Mouse (Mus musculus) heart, adult 9 months (tissue): Measurements from ENCODE around the gene Trim7.
"Not testable (repeated sequence)": the region's sequence is repeated elsewhere in the genome, so short reads cannot be mapped to it uniquely, and the experiment has no call there.

ENCODE experiments used
- DNase-seq, 2 experiments: peaks; one replicate each; pipeline ENCODE4 v3.0.0; 2022; ENCODE audit warnings: low spot score in 2 of 2

The Trim7 gene

DNA sequence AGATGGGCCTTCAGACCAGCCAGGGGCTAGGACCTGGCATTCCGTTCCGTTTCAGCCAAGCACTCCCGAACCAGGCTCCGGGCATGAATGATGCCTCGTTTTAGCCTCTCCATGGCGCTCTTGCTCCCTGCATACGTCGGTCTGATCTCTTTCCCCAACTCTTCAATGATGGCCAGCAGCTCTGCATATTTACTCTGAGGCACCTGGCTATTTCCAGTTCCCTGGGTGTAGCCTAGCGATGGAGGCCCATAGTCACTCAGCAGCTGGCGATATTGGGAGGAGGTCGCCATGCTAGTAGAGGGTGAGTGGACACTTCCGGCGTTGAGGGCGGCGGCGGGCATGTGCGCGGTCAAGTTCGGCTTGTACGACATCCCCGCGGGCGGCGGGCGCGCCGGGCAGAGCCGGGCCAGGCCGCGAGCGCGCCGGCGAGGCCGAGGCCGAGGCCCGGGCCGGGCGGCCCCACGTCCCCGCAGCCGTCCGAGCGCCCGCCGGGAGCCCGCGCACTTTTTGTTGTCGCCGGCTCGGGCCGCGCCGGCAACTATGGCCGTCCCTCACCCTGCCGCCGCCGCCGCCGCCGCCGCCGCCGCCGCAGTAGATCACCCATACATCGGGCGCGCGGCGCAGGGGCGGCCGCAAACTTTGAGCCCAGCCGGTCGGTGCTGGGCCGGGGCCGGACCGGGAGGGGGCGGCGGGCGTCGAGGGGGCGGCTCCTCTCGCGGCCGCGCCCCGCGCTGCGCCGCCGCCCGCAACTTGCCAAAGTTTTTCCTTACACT, at the start of gene Trim7, which contains the start of gene Gm12184:
Trim7 (plus strand) TSS at position 162 of the 773 bp plus-strand sequence.
Gm12184 (minus strand) TSS at position 677 of the 773 bp plus-strand sequence.
- peak in 1 of 2 experiments; percentile 28 for DNase-seq

- DNase-seq: no peak
Observed at GRCm38 (mm10) chr11:48776664-48777063, 49.3 kb upstream of the Trim7 start.

DNA sequence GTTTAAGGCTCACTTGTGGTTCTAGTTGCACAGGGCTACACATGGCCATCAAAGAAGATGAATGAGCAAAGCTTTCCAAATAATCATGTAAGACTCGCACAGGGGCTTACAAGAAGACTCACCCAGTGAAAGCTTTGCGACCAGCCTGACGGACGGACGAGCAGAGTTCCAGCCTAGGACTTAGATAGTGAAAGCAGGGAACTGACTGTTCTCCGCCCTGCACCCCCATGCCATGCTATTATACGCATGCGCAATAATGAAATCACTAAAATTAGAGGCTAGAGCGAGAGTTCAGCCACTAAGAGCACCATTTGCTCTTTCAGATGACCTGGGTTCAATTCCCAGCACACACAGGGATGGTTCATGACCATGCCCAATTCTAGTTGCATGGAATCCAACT, 48.6 kb upstream of the Trim7 start:
- no peak for DNase-seq

- no peak for DNase-seq
Observed at GRCm38 (mm10) chr11:48779450-48779849, 46.5 kb upstream of the Trim7 start.

- DNase-seq: no peak
Observed at GRCm38 (mm10) chr11:48782243-48782642, 43.7 kb upstream of the Trim7 start.

DNA sequence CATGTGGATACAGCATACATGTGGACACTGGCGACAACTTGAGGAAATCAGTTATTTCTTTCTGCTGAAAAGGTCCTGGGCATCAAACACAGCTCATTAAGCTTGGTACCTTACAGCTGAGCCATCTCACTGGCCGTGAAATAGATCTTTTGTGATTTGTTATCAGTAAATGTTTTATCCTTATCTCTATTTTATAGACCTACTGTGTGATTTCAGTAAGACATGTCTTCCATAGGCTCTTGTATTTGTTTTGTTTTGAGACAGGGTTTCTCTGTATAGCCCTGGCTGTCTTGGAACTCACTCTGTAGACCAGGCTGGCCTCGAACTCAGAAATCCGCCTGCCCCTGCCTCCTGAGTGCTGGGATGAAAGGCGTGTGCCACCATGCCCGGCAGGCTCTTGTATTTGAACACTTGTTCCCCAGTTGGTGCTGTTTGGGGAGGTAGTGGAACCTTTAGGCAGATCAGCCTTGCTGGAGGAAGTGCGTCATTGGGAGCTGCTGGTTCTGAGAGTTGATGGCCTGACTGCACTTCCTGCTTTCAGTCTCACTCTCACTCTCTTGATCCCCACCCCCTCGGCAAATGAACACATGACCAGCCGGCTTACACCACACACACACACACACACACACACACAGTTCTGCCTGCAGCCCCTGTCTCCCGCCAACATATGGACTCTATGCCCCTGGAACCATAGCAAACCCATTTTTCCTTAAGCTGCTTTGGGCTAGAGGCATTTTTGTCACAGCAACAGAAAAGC, 38.3 kb upstream of the Trim7 start:
- peak; percentile 53 to 66 for DNase-seq

DNA sequence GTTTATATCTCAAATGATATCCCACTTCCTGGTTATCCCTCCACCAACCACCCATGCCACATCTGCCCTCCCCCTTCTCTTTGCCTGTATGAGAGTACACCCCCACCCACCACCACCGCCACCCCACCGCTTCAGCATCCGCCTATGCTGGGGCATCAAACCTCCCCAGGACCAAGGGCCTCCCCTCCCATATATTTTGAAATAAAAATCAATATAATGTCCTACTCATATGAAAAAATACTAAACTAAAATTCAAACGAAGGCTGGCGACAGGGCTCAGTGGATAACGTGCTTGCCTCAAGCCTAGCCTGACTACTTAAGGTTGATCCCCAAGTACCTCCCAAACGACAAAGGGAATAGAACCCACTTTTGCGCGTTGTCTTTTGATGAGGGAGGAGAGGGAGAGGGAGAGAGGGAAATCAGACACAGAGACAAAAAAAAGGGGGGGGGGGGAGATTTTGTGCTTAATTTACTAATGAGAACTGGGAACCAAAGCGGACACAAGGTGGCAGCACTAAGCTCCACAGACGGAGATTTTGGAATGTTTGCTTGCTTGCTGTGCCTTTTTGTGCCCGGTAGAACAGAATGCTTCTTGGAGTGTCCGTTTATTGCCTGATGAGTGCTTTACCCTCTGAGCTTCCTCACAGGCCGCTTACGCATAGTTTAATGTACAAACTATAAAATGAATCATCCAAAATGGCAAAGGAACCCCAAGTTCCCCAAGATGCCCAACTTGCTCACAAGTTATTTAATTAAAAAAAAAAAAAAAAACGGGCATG, 37.4 kb upstream of the Trim7 start:
- DNase-seq: peak; percentile 65 to 83

- no peak for DNase-seq
Observed at GRCm38 (mm10) chr11:48789215-48789614, 36.7 kb upstream of the Trim7 start.

DNA sequence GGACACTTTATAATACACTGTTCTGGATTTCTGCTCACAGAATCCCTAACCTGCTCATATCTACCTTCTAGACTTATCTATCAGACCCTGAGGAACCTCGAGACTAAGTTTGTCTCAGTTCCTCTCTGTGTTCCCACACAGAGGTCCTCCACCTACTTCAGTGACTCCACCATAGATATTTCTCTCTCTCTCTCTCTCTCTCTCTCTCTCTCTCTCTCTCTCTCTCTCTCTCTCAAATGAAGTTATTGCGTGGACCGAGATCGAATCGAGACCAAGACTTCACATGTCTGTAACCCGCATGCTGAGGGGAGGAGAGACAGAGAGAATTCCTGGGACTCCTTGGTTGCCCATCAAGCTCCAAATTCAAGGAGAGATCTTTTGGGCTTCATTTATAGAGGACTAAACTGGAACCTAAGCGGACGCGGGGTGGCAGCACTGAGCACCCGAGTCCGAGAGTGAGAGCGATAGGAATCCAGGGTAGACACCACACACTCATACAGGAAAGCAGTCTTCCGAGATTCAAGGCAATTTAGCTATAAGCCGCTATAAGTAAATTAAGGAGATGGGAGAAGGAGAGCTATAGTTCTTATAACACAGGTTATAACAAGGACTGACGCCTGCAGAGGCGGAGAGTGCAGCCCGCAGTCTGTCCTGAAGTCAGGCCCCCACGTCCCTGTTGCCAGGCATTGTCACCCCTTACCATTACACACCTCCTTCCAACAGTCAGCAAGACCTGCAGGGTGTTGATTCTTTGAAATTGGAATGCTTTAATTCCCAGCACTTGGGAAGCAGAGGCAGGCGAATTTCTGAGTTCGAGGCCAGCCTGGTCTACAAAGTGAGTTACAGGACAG, 35.7 kb upstream of the Trim7 start:
- DNase-seq: peak; percentile 62 to 84

- DNase-seq: no peak
Observed at GRCm38 (mm10) chr11:48790946-48791345, 35.0 kb upstream of the Trim7 start.

GRCm38 (mm10) chr11:48791894-48792293, 34.0 kb upstream of the Trim7 start:
- not testable (repeated sequence) for DNase-seq

GRCm38 (mm10) chr11:48793184-48793583, 32.8 kb upstream of the Trim7 start:
- no peak for DNase-seq

DNA sequence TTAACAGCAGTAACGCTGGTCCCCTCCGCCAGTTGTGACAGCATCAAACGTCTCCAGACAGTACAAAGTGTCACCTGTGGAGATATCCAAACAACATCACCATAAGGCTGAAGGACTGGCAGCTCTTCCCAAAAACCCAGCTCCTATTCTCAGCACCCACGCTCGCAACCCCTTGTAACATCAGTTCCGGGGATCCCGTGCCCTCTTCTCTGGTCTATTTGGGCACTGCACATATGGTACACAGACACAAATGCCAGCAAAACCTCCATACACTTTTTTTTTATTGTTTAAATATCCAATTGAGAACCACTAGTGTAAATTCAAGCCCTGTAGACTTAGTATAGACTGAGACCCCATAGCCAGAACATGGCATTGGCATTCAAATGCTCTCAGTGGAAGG, 30.7 kb upstream of the Trim7 start:
- no peak for DNase-seq

- DNase-seq: no peak
Observed at GRCm38 (mm10) chr11:48796290-48796689, 29.6 kb upstream of the Trim7 start.

- no peak for DNase-seq
Observed at GRCm38 (mm10) chr11:48797287-48797686, 28.7 kb upstream of the Trim7 start.

DNA sequence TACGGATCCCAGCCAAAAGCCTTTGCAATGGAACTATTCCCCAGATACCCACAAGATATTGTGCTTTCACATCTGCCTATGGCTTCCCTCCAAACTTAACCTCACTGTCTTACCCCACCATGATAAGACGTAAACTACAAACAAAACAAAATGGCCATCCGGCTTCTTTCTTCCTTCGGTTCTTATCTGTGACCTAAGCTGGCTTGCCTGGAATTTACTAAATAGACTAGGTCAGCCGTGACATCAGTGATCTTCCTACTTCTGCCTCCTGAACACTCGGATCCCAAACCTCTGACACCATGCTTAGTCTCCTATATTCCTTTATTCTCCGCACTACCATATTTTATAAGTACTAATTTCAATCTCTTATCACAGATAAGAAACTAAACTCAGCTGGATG, 27.6 kb upstream of the Trim7 start:
- DNase-seq: no peak

DNA sequence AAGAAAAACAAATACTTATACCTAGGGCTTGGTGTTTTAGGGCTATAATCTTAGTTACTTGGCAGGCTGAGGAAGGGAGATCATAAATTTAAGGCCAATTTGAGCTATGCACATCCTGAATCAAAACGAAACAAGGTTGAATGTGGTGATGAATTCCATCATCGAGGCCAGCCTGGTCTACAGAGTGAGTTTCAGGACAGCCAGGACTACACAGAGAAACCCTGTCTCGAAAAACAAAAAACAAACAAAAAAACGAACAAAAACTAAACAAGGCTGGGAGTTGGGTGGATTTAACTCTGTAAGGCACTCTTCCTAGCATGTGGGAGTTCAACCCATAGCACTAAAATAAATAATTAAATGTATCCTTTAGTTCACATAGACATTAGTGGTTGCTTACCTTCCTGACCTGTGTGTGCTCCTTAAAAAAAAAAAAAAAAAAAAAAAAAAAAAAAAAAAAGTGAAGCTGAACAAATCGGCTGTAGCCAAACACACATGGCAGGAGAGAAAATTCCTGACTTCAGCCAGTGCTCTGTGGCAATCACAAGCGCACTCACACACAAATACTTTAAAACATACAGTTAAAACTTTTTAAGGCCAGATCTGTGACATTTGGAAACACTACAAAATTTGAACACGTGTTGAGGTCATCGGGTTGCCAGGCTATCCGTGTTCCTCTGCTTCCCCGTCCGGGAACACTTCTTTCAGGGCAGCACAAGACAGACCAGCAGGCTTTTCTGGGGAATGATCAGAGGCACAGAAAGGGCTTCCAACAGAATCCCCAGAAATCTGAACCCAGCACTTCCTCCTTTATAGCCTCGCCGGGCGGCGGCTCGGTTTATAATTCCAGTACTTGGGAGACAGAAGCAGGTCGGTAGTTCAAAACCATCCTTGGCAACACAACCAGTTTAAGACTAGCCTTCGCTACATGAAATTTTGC, 26.7 kb upstream of the Trim7 start:
- no peak for DNase-seq

DNA sequence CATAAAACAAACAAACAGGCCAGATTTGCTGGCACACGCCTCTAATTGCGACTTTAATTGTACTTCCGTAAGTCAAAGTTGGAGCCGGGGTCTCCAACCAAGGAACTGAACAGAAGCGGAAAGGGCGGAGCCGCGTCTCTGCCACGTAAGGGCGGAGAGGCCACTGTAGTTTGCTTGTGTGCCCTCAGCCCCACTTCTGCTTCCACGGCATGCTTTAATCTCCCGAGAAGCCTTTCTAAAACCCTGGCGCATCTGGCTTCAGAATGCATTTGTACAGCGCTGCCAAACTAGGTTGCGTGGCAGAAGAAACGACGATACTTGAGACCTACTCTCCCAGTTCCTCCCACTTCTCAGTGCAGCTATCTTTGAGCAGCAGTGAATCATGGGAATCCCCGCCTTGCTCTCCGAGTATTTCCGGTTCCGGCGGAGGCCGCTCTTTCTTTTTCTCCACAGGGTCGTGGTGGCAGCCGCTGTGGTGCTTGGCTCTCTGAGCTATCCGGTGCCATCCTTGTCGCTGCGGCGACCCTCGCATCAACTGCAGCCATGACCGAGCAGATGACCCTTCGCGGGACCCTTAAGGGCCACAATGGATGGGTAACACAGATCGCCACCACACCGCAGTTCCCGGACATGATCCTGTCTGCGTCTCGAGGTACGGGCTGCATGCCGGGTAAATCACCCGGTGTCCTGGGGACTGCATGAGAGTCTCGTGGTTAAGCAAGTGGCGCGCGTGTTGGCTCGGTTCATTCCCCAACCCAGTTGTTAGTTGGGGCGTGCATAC, 25.8 kb upstream of the Trim7 start, which contains the start of gene Rack1:
Rack1 (plus strand) TSS at position 412 of the 781 bp plus-strand sequence.
- DNase-seq: peak; percentile 91 to 93
